Mouse (Mus musculus): Measurements from ENCODE around the gene Atxn1. TPM values are rescaled to one million over a fixed set of nuclear protein-coding genes. Genes with fewer than 3 reads are reported as not detected.
A peak's percentile ranks its signal among the peaks of the same experiment; 100 is the strongest.

Gene Atxn1
- total RNA-seq, 2 experiments from 2014 or later = 5.9 to 9.0 TPM

GRCm38 (mm10) chr13:45740369-45740768 is 224.4 kb downstream of the Atxn1 start:
- no peak for ATAC-seq (ENCODE audit: poor library complexity, severe bottlenecking)

DNA sequence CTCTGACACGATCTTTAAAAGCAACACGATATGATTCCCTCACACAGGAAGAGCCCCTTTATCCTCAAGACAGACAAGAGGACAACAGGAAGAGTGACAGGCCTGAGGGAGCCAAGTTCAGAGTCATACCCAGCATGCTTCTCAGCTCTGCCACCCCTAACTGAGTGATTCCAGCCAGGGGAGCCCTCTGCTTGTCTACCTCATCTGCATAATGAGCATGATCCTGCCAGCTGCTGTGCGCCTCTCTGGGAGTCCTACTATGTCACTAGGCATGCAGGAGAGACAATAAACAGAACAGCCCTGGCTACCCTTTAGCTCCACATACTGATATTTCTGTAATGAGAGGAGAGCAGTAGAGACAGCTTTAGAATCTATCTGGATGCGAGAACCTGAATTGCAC is 228.6 kb downstream of the Atxn1 start:
- ATAC-seq (ENCODE audit: poor library complexity, severe bottlenecking) = no peak

DNA sequence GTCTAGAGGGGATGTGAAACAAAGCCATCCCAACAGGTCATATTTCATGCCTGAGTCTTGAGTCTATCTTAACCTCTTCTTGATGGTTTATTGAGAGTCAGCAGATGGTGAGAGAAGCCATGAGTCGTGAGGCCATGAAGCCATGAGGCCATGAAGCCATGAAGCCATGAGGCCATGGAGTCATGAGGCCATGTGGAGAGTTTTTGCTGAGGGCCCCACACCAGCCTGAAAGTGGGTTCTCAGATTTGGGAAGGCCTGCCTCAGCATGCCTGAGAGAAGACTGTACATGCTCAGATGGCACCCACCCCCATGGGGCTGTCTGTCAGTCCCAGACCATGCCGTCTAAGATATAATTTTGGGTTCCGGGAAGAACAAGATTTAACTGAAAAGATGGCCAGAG is 229.0 kb downstream of the Atxn1 start:
- ATAC-seq (ENCODE audit: poor library complexity, severe bottlenecking) = no peak

- ATAC-seq (ENCODE audit: poor library complexity, severe bottlenecking) = no peak
Observed at GRCm38 (mm10) chr13:45734531-45734930, 230.3 kb downstream of the Atxn1 start.

DNA sequence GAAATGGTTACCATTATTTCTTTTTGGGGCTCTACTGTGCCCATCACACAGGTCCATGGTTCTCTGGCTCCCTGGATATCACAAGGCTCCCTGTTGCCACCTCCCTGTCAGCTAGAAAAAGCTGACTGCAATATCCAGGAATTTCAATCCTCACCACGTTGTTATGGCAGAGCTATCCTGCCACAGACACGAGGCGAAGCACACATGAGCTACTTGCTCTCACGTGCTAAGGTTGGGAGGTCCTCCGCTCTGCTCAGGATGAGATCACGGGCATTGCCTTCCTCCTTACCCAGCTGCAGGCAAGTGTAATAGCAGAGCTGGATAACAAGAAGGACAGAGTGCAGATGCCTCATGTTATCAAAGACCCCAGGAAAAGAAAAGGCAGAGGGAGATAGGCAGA is 232.2 kb downstream of the Atxn1 start:
- no peak for ATAC-seq (ENCODE audit: poor library complexity, severe bottlenecking)

- ATAC-seq (ENCODE audit: poor library complexity, severe bottlenecking) = no peak
Observed at GRCm38 (mm10) chr13:45726917-45727316, 237.9 kb downstream of the Atxn1 start.

DNA sequence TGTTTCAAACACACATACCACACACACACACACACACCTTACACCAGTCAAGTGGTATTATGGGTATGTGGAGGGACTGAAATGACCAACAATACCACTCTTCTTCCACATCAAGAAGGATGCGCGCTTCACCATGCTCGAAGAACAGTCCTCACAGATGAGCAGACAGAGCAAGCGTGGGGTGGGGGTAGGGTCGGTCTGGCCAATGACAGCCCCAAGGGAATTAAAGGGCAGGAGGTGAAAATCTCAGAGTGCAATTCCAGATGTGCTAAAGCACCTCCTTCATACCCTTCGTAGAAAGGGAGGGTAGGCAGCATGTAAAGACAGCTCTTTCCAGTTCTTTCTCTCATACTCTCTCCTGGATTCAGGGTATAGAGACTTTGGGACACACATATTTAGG is 238.6 kb downstream of the Atxn1 start:
- no peak for ATAC-seq (ENCODE audit: poor library complexity, severe bottlenecking)

DNA sequence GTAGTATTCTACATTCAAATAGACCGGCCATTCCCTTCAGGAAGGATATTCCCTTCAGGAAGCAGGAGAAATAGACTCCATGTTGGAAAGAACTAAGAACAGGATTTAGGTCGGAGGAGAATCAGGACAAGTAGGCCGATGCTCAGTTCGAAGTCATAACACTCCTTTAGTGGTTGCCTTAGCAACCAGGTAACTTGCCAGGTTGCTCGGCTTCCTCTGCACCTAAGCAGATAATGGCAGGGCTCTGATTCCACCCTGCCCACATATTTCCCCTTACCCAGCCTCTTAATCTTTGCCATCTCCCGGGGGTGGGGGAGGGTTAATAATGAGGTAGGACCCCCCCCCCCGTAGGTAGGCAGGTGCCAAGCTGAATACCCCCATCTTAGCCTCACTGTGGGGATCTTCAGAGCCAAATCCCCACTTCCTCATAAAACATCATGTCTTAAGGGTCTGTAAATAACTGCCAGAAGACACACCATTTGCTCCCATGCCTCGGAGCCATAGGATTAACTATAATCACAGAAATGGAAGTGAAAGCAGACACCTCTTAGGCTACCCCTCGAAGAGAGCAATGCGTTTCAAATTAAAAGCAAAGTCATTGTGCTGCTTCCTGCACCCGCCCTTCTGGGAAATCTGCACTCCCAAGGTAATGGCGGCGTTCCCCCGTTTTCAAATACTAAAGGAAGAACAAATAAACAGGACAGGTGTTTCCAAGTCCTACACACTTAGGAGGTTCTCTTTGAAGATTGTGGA is 240.1 kb downstream of the Atxn1 start:
- ATAC-seq (ENCODE audit: poor library complexity, severe bottlenecking) = no peak

DNA sequence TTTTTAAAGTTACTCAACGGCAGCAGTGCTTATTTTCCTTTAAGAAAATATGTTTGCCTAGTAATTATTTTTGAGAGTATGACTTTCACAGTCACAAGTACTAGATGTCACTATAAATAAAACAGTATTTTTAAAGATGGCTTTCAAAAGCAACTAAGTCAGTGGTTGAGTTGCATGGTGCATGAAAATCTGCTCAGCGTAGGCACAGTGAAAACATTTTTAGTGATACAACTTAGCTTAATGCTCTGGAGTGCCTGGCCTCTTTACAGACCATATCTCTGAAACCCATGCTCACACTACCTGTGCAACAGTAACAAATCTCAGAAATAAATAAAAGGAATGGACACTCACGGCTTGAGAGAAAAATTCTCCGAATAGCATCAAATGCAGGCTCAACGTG is 241.9 kb downstream of the Atxn1 start:
- ATAC-seq (ENCODE audit: poor library complexity, severe bottlenecking) = no peak

DNA sequence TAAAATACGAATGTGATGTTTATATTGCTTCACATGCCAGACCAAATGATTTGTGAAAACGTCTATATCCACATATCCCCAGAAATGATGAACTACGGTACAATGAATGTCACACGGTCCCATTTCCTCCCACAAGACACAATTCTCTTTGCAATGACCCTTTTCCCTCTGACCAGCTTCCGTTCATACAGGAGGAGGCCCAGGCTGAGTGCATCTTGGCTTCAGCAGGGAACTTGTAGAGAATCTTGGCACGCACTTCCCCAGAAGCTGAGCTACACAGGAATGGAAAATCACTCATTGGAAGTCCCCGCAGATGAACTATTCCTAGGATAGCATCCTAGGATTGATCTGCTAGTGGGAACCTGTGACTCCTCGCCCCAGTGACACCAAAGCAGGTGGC is 243.2 kb downstream of the Atxn1 start:
- no peak for ATAC-seq (ENCODE audit: poor library complexity, severe bottlenecking)

- ATAC-seq (ENCODE audit: poor library complexity, severe bottlenecking) = no peak
Observed at GRCm38 (mm10) chr13:45718850-45719249, 246.0 kb downstream of the Atxn1 start.

GRCm38 (mm10) chr13:45715583-45716180 is 249.1 kb downstream of the Atxn1 start:
- no peak for ATAC-seq (ENCODE audit: poor library complexity, severe bottlenecking)

GRCm38 (mm10) chr13:45710041-45710440 is 254.8 kb downstream of the Atxn1 start:
- ATAC-seq (ENCODE audit: poor library complexity, severe bottlenecking) = no peak

DNA sequence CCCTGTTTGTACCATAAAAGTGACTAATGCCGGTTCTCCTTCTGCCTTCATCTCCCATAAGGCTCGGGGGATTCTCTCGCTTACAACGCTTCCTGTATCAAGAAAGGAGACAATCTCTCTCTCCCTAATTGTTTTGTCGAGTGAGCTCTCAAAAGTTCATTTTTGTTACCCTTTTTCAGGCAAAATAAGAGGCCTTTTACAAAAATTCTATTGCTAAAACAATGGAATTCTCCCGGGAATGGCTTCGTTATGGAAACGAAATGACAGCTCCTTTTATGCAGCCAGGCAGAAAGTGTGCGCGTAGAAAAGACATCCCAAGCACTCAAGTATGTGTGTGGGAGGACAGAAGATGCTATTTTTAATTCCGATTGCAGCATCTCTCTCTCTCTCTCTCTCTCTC is 255.4 kb downstream of the Atxn1 start:
- no peak for ATAC-seq (ENCODE audit: poor library complexity, severe bottlenecking)

- ATAC-seq (ENCODE audit: poor library complexity, severe bottlenecking) = no peak
Observed at GRCm38 (mm10) chr13:45701296-45701790, 263.5 kb downstream of the Atxn1 start.

DNA sequence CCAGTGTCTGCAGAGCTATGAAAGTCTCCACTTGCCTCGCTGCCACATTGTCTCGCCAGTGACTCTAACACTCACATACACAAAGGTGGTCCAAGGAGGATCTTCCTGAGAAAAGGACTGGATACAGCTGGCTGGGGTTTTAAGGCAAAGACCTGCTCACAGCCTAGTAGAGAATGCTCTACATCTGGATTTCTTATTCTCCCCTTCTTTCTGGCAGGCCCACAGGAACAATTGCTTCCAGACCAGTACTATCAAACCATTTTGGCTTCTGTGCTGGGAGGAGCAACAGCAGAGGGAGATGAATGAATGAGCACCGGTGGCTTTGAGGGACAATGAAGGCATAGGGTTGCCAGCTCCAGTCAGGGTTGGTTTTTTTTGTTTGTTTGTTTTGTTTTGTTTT is 265.8 kb downstream of the Atxn1 start:
- ATAC-seq (ENCODE audit: poor library complexity, severe bottlenecking) = no peak

DNA sequence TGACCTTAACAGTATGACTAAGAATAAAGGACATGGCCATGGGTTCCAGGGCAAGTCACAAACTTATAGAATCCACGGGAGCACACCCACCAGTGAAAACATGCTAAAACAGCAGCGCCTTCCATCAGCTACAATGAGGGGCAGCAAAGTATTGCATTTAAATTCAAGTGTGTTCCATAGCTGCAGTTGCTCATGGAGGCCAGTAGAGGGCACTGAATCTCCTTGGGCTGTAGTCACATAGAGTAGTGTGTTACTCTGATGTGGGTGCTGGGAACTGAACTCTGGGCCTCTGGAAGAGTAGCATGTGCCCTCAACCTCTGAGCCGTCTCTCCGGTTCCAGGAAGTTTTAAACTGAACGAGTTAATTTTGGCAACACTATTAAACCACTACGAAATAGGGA is 268.8 kb downstream of the Atxn1 start:
- no peak for ATAC-seq (ENCODE audit: poor library complexity, severe bottlenecking)

GRCm38 (mm10) chr13:45694921-45695437 is 269.8 kb downstream of the Atxn1 start:
- ATAC-seq (ENCODE audit: poor library complexity, severe bottlenecking) = no peak

DNA sequence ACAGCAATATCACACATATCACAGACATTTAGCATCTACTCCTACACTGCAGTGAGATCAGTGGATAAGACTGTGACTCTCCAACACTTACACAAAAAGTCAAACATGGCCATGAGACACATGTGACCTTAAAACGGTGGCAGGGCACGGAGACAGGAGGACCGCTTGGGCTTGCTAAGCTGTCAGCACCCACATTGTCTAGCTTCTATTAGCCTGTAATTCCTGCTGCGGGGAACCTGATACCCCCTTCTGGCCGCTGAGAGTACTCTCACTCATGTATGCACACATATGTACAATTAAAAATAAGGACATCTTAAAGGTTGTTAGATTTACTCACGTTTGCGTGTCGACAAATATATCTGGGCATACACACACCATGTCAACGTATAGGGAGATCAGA is 270.9 kb downstream of the Atxn1 start:
- no peak for ATAC-seq (ENCODE audit: poor library complexity, severe bottlenecking)

DNA sequence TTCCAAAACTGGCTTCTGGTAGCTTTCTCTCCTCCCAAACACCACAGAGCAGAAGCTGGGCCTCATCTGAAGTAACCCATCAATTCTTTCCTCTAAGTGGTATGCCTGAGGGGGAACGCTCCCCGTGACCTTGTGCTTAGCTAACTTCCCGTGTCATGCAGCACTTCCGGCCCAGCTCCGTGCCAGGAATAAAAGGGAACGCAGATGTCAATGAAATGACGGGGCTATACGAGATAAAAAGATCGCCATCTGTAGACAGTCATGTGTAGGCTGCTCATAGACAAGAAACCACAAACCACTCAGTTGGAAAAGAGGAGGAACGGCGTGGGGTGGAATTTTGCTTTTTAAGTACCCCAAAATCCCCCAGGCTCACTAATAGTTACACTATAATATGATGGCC is 271.3 kb downstream of the Atxn1 start:
- peak; percentile 80 for ATAC-seq (ENCODE audit: poor library complexity, severe bottlenecking)

- ATAC-seq (ENCODE audit: poor library complexity, severe bottlenecking) = no peak
Observed at GRCm38 (mm10) chr13:45693126-45693525, 271.7 kb downstream of the Atxn1 start.

DNA sequence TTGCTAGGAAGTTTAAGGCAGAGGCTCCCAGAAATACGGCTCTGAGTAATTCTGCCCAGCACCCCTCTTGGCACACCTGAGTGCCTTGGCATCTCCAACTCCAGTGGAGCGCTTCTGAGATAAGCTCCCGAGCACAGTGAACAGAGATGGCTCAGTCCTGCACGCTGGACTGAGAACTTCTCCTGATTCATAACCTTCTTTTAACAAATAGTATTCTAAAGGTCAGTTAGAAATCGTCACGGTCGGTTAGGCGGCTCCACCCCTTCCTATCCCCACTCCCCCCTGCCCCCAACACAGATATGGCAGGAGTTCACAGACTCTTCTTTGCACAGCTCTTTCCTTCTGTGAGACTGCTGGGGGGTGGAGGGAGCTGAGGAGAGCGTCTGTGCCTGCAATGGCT is 272.4 kb downstream of the Atxn1 start:
- ATAC-seq (ENCODE audit: poor library complexity, severe bottlenecking) = no peak
